Mouse (Mus musculus) neural tube, embryonic 11.5 days (tissue): ENCODE results near the gene Rbfox1. TPM values are rescaled to one million over a fixed set of nuclear protein-coding genes. Genes with fewer than 3 reads are reported as not detected.

ENCODE experiments used
- ATAC-seq: fragments of 200-750 bp; cut with Nextera tagmentation; 2 replicates; pipeline ENCODE4 v1.8.0; 2017; ENCODE audit warnings: moderate number of reproducible peaks, mild to moderate bottlenecking, moderate TSS enrichment, moderate library complexity; ENCODE audit not compliant: insufficient read depth, low FRiP score, low TSS enrichment
- DNase-seq: peaks from one replicate; pipeline ENCODE4 v3.0.0-alpha.2; 2015; ENCODE audit warnings: low spot score
- H3K27ac ChIP-seq: fragments of 300-500 bp; sonication (generic); 2 replicates; pipeline ENCODE4 v1.5.1; 2014; ENCODE audit warnings: low read depth, mild to moderate bottlenecking, low read length
- H3K27me3 ChIP-seq: fragments of 300-500 bp; sonication (generic); 2 replicates; pipeline ENCODE4 v1.6.1; 2014; ENCODE audit warnings: mild to moderate bottlenecking, low read length, mixed read lengths; ENCODE audit not compliant: control insufficient read depth, insufficient read depth
- H3K36me3 ChIP-seq: fragments of 300-500 bp; sonication (generic); 2 replicates; pipeline ENCODE4 v1.6.1; 2014; ENCODE audit warnings: mild to moderate bottlenecking, low read length, moderate library complexity, mixed read lengths; ENCODE audit not compliant: control insufficient read depth, insufficient read depth
- H3K4me1 ChIP-seq: fragments of 300-500 bp; sonication (generic); 2 replicates; pipeline ENCODE4 v1.6.1; 2014; ENCODE audit warnings: low read length, mixed read lengths; ENCODE audit not compliant: control insufficient read depth, insufficient read depth
- H3K4me2 ChIP-seq: fragments of 300-500 bp; sonication (generic); 2 replicates; pipeline ENCODE4 v1.6.1; 2014; ENCODE audit warnings: low read depth, mild to moderate bottlenecking, moderate library complexity
- H3K4me3 ChIP-seq: fragments of 300-500 bp; sonication (generic); 2 replicates; pipeline ENCODE4 v1.5.1; 2014; ENCODE audit warnings: low read depth, low read length
- H3K9ac ChIP-seq: fragments of 300-500 bp; sonication (generic); 2 replicates; pipeline ENCODE4 v1.6.1; 2014; ENCODE audit warnings: mild to moderate bottlenecking, low read length
- H3K9me3 ChIP-seq: fragments of 300-500 bp; sonication (generic); 2 replicates; pipeline ENCODE4 v1.6.1; 2016; ENCODE audit warnings: low read length; ENCODE audit not compliant: control insufficient read depth
- WGBS: fragments of 180-500 bp; shearing (Covaris S2); extraction: QIAGEN DNeasy Blood & Tissue Kit; methylation state at CpG from one replicate; pipeline ENCODE4 v1.1.7; 2014; 5-methylcytosine and 5-hydroxymethylcytosine counted together
- polyA plus RNA-seq: library from polyadenylated mRNA; unstranded; fragments of >200 nt; fragmentation: Nextera tagmentation; extraction: Ambion mirVana; gene quantifications from 2 replicates; pipeline ENCODE4 v1.2.1, GENCODE M21; 2014

Gene Rbfox1
- polyA plus RNA-seq, 1 experiment from 2014 or later = 32.9 TPM

- Histone ChIP-seq H3K9me3 (no peaks in the 10 kb centered on the region), H3K4me3 (no peak overlapping the region), H3K27me3 (no peaks in the 10 kb centered on the region), H3K27ac (no peak overlapping the region), H3K36me3 (no peaks in the 10 kb centered on the region), H3K4me2 (no peak overlapping the region), H3K9ac (no peak overlapping the region), H3K4me1 (no peaks in the 10 kb centered on the region)
- ATAC-seq = no peak
- 91% methylated on average over 4 of the region's 4 CpGs for WGBS
- no peak for DNase-seq
These were observed 1372.2 kb downstream of the Rbfox1 start for GRCm38 (mm10) chr16:7257366-7257765.

- Histone ChIP-seq H3K27ac (no peak overlapping the region), H3K9me3 (no peaks in the 10 kb centered on the region), H3K4me1 (no peaks in the 10 kb centered on the region), H3K9ac (no peak overlapping the region), H3K4me2 (no peak overlapping the region), H3K4me3 (no peak overlapping the region), H3K36me3 (no peaks in the 10 kb centered on the region), H3K27me3 (no peaks in the 10 kb centered on the region)
- DNase-seq (no peak), ATAC-seq (no peak)
- WGBS = 100% methylated on average over 1 of the region's 1 CpGs
These were observed 1378.1 kb downstream of the Rbfox1 start for GRCm38 (mm10) chr16:7263261-7263660.

- H3K4me1 ChIP-seq = no peaks in the 10 kb centered on the region
- no peak overlapping the region for H3K4me3 ChIP-seq
- DNase-seq = no peak
- H3K9me3 ChIP-seq = no peaks in the 10 kb centered on the region
- no peak overlapping the region for H3K9ac ChIP-seq
- no peak for ATAC-seq
- no peaks in the 10 kb centered on the region for H3K36me3 ChIP-seq
- no peak overlapping the region for H3K27ac ChIP-seq
- H3K4me2 ChIP-seq = no peak overlapping the region
- H3K27me3 ChIP-seq = no peaks in the 10 kb centered on the region
These were observed 1380.6 kb downstream of the Rbfox1 start for GRCm38 (mm10) chr16:7265715-7266114.

DNA sequence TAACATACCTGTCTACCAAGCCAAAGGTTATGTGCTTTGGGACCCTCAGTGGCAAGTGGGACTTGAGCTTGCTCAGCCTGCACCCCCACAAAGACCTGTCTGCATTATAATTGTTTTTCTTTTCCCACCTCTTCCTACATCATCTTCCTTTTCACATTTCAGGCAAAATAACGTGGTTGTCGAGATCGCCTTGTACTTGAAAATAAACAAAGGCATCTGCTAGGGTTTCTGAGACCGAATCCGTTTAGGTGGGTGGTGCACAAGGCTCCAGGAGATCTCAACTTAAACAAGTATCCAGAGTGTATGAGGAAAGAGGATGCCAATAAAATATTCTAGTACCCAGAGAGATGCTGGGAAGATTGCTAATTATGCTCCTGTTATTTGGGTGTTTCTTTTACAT is 1390.3 kb downstream of the Rbfox1 start:
- no peaks in the 10 kb centered on the region for H3K36me3 ChIP-seq
- no peak overlapping the region for H3K4me3 ChIP-seq
- no peak for ATAC-seq
- no peaks in the 10 kb centered on the region for H3K4me1 ChIP-seq
- no peak overlapping the region for H3K4me2 ChIP-seq
- H3K27ac ChIP-seq = no peak overlapping the region
- WGBS = 86% methylated on average over 5 of the region's 5 CpGs
- H3K27me3 ChIP-seq = no peaks in the 10 kb centered on the region
- H3K9me3 ChIP-seq = no peaks in the 10 kb centered on the region
- no peak overlapping the region for H3K9ac ChIP-seq
- DNase-seq = no peak

- 59% methylated on average over 1 of the region's 1 CpGs for WGBS
- Histone ChIP-seq H3K9me3 (no peaks in the 10 kb centered on the region), H3K27ac (no peak overlapping the region), H3K36me3 (no peaks in the 10 kb centered on the region), H3K4me2 (no peak overlapping the region), H3K9ac (no peak overlapping the region), H3K4me3 (no peak overlapping the region), H3K27me3 (no peaks in the 10 kb centered on the region), H3K4me1 (no peaks in the 10 kb centered on the region)
- DNase-seq (no peak), ATAC-seq (no peak)
These were observed 1390.7 kb downstream of the Rbfox1 start for GRCm38 (mm10) chr16:7275901-7276300.

DNA sequence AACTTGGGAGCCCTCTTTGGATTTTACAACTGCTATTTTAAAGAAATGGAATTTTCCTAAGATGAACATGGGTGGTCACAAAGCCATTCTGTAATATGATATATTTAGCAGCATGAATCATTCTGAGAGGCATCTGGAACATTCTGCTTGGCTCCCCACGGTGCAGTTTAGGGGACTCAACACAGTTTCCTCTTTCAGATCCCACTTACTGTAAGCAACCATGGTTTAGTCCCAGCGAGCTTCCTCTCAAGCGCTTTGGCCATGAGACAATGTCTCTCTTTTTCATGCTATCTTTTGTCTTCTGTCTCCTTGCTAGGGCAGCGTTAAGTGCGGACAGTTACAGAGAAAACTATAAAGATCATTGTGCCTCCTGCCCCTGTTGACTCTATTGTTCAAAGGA is 1394.4 kb downstream of the Rbfox1 start:
- no peaks in the 10 kb centered on the region for H3K27me3 ChIP-seq
- 66% methylated on average over 5 of the region's 5 CpGs for WGBS
- H3K4me2 ChIP-seq = no peak overlapping the region
- no peak overlapping the region for H3K4me3 ChIP-seq
- DNase-seq = no peak
- H3K4me1 ChIP-seq = no peaks in the 10 kb centered on the region
- no peaks in the 10 kb centered on the region for H3K9me3 ChIP-seq
- H3K27ac ChIP-seq = no peak overlapping the region
- H3K9ac ChIP-seq = no peak overlapping the region
- no peak for ATAC-seq
- no peaks in the 10 kb centered on the region for H3K36me3 ChIP-seq

DNA sequence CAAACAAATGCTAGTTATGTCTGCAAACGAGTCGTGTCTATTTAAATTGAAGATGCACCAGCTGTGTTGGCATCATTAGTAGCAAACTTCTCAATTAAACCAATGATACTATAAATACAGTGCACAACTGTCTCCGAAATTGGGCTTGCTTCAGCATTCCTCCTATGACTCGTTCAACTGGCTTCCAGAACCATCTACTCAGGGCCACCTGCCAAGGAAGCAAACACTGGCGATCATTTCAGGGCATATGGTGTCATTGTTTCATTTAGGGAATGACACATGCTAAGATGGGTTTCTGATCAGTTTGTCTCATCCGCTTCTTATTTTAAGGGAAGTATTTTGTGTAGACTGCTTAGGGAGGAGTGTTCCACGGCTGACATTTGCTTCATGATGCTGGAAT is 1397.1 kb downstream of the Rbfox1 start:
- Histone ChIP-seq H3K4me2 (no peak overlapping the region), H3K36me3 (no peaks in the 10 kb centered on the region), H3K27me3 (no peaks in the 10 kb centered on the region), H3K27ac (no peak overlapping the region), H3K4me1 (no peaks in the 10 kb centered on the region), H3K9me3 (no peaks in the 10 kb centered on the region), H3K9ac (no peak overlapping the region), H3K4me3 (no peak overlapping the region)
- DNase-seq (no peak), ATAC-seq (no peak)
- WGBS = 94% methylated on average over 7 of the region's 7 CpGs

- H3K4me3 ChIP-seq = no peak overlapping the region
- DNase-seq (peak; percentile 35), ATAC-seq (peak; percentile 94)
- WGBS = 52% methylated on average over 16 of the region's 16 CpGs
- H3K27ac ChIP-seq = no peak overlapping the region
- H3K4me1 ChIP-seq = no peaks in the 10 kb centered on the region
- no peaks in the 10 kb centered on the region for H3K27me3 ChIP-seq
- no peak overlapping the region for H3K4me2 ChIP-seq
- H3K36me3 ChIP-seq = no peaks in the 10 kb centered on the region
- H3K9me3 ChIP-seq = no peaks in the 10 kb centered on the region
- H3K9ac ChIP-seq = no peak overlapping the region
These were observed 1408.0 kb downstream of the Rbfox1 start for GRCm38 (mm10) chr16:7292985-7293805.

- Histone ChIP-seq H3K27ac (no peak overlapping the region), H3K9ac (no peak overlapping the region), H3K4me2 (no peak overlapping the region), H3K36me3 (no peaks in the 10 kb centered on the region), H3K9me3 (no peaks in the 10 kb centered on the region), H3K27me3 (no peaks in the 10 kb centered on the region), H3K4me3 (no peak overlapping the region), H3K4me1 (no peaks in the 10 kb centered on the region)
- DNase-seq = no peak
- no peak for ATAC-seq
- 73% methylated on average over 3 of the region's 3 CpGs for WGBS
These were observed 1417.3 kb downstream of the Rbfox1 start for GRCm38 (mm10) chr16:7302416-7302815.
